Mouse (Mus musculus) heart, postnatal 25 days (tissue): ENCODE data around the gene Ccdc117. TPM values are rescaled to one million over a fixed set of nuclear protein-coding genes. Genes with fewer than 3 reads are reported as not detected.
"Not testable (repeated sequence)": the region's sequence is repeated elsewhere in the genome, so short reads cannot be mapped to it uniquely, and the experiment has no call there.

Experiments used
- DNase-seq: peaks from one replicate; pipeline ENCODE4 v3.0.0; 2022; ENCODE audit warnings: low spot score
- intact Hi-C: fragments of 180-260 bp; cut with DNase I; formaldehyde crosslinking; loops from one replicate; pipeline ENCODE4 v1.15.1; 2025
- total RNA-seq, 2 experiments: library from RNA; stranded (reverse); gene quantifications; 2 replicates each; pipeline ENCODE4 v1.2.3; 2021

Gene Ccdc117
- total RNA-seq, 2 experiments from 2014 or later: 17.9 to 23.5 TPM

- DNase-seq: no peak
- intact Hi-C loops: no loop called here
These were observed 27.9 kb downstream of the Ccdc117 start for GRCm38 (mm10) chr11:5514091-5514490.

- no peak for DNase-seq
- intact Hi-C loops: no loop called here
These were observed 29.0 kb downstream of the Ccdc117 start for GRCm38 (mm10) chr11:5512961-5513360.

- intact Hi-C loops: no loop called here
- DNase-seq: no peak
These were observed 29.8 kb downstream of the Ccdc117 start for GRCm38 (mm10) chr11:5512099-5512725.

- intact Hi-C loops: loop anchor here (2.0 kb wide), 1 partner anchor 14 kb away; no protein-coding TSS in a partner anchor
These were observed 31.3 kb downstream of the Ccdc117 start for GRCm38 (mm10) chr11:5510686-5511085.

GRCm38 (mm10) chr11:5510099-5510391, 31.9 kb downstream of the Ccdc117 start:
- intact Hi-C loops: loop anchor here (2.0 kb wide), 1 partner anchor 13 kb away; no protein-coding TSS in a partner anchor
- DNase-seq: no peak

More at GRCm38 (mm10) chr11:5510686-5511085, 31.3 kb downstream of the Ccdc117 start:
- DNase-seq: not testable (repeated sequence)

- intact Hi-C loops: loop anchor here (2.0 kb wide), 1 partner anchor 13 kb away; no protein-coding TSS in a partner anchor
- no peak for DNase-seq
These were observed 32.5 kb downstream of the Ccdc117 start for GRCm38 (mm10) chr11:5509215-5510098.

GRCm38 (mm10) chr11:5505856-5506575, 36.0 kb downstream of the Ccdc117 start:
- intact Hi-C loops: no loop called here
- DNase-seq: peak; percentile 33

GRCm38 (mm10) chr11:5502351-5503051, 39.5 kb downstream of the Ccdc117 start:
- intact Hi-C loops: no loop called here
- no peak for DNase-seq

GRCm38 (mm10) chr11:5500903-5501741, 40.9 kb downstream of the Ccdc117 start:
- intact Hi-C loops: no loop called here
- no peak for DNase-seq

- intact Hi-C loops: no loop called here
- no peak for DNase-seq
These were observed 41.9 kb downstream of the Ccdc117 start for GRCm38 (mm10) chr11:5499961-5500644.

GRCm38 (mm10) chr11:5498931-5499661, 42.9 kb downstream of the Ccdc117 start:
- intact Hi-C loops: no loop called here
- no peak for DNase-seq

- intact Hi-C loops: no loop called here
- no peak for DNase-seq
These were observed 43.6 kb downstream of the Ccdc117 start for GRCm38 (mm10) chr11:5498422-5498821.

GRCm38 (mm10) chr11:5496559-5497248, 45.3 kb downstream of the Ccdc117 start:
- intact Hi-C loops: loop anchor here (2.0 kb wide), 1 partner anchor 14 kb away; no protein-coding TSS in a partner anchor
- no peak for DNase-seq

- no peak for DNase-seq
- intact Hi-C loops: loop anchor here (2.0 kb wide), 1 partner anchor 15 kb away; no protein-coding TSS in a partner anchor
These were observed 46.1 kb downstream of the Ccdc117 start for GRCm38 (mm10) chr11:5495906-5496305.

- no peak for DNase-seq
- intact Hi-C loops: no loop called here
These were observed 46.6 kb downstream of the Ccdc117 start for GRCm38 (mm10) chr11:5495286-5495832.

- intact Hi-C loops: no loop called here
- DNase-seq: no peak
These were observed 48.1 kb downstream of the Ccdc117 start for GRCm38 (mm10) chr11:5493869-5494268.

- no peak for DNase-seq
- intact Hi-C loops: no loop called here
These were observed 50.1 kb downstream of the Ccdc117 start for GRCm38 (mm10) chr11:5491912-5492311.
